Mouse (Mus musculus) induced T-regulatory cell, adult 2 months (primary cell): ENCODE data around the gene Mrpl20.

ENCODE experiments used
- DNase-seq: peaks from one replicate; pipeline ENCODE4 v3.0.0-alpha.2; 2012; ENCODE audit warnings: low read depth

Gene Mrpl20

GRCm38 (mm10) chr4:155854991-155855390 lies 52.3 kb downstream of the Mrpl20 start:
- DNase-seq, result no peak

- DNase-seq, result no peak
Observed at GRCm38 (mm10) chr4:155856071-155856470, 53.4 kb downstream of the Mrpl20 start.

DNA sequence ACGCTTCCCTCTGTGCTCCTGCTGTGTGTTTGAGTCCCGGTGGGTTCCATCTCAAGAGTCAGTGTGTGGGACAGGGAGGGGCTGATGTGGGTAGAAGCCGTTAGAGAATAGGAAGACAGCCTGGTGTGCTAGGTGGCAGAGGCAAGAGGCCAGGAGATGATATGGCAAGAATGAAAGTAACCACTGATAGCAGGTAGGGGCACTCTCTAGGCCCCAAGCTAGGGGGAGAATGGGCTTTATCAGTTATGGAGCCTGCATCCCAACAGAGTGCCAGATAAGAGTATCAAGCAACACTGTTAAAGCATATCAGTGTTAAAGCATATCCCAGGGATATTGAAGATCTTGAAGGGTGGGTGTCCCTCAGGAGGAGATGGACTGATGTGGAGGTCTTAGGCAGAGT lies 54.2 kb downstream of the Mrpl20 start:
- DNase-seq, result no peak

- DNase-seq, result no peak
Observed at GRCm38 (mm10) chr4:155859318-155859717, 56.6 kb downstream of the Mrpl20 start.
